Mouse (Mus musculus): ENCODE data around the gene Slc29a4. TPM values are rescaled to one million over a fixed set of nuclear protein-coding genes. Genes with fewer than 3 reads are reported as not detected.

Slc29a4 gene
- 71.4 and 81.0 TPM in 2 replicates for polyA plus RNA-seq (2014; fragmentation: Nextera tagmentation; extraction: Ambion mirVana)

DNA sequence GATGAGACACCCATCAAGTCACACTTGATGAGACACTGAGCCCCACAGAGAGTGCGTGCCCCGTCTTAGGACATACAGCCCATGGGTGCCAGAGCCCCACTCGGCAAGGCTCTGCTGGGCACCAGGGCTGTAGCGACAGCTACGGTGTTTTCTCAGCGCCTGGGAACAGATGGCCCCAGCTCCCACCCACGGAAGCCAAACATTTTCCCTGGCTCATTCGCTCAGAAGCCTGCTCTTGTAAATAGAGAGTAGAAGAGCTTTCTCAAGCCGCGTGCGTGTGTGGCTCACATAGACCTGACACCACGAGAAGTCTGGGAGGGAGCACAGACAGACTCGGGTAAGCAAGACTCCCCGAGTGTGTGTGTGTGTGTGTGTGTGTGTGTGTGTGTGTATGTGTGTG is at the start of gene Slc29a4:
Slc29a4 (plus strand) TSS at position 265 of the 400 bp plus-strand sequence.
- Histone ChIP-seq H3K4me2 (ENCODE audit: low read depth, low read length) (no peak within 1 kb of the TSS), H3K9me3 (ENCODE audit: control insufficient read depth, low read length) (no peaks in the 10 kb centered on the region), H3K27ac (ENCODE audit: low read depth, low read length) (no peak within 1 kb of the TSS), H3K27me3 (ENCODE audit: control insufficient read depth, insufficient read depth, low read length) (no peaks in the 10 kb centered on the region), H3K4me1 (ENCODE audit: control insufficient read depth, insufficient read depth, low read length) (peaks cover 11% of the 10 kb centered on the region; the same call in 1 of the 2 replicates), H3K4me3 (ENCODE audit: low read depth, low read length) (no peak within 1 kb of the TSS), H3K9ac (replicated peaks; ENCODE audit: low read depth, low read length) (no peak within 1 kb of the TSS), H3K36me3 (ENCODE audit: control insufficient read depth, insufficient read depth, low read length) (no peaks in the 10 kb centered on the region)
- ATAC-seq (ENCODE audit: low read depth): no peak
- WGBS: 47% methylated on average over 14 of the region's 14 CpGs

- Histone ChIP-seq H3K36me3 (ENCODE audit: control insufficient read depth, insufficient read depth, low read length) (no peaks in the 10 kb centered on the region), H3K4me2 (ENCODE audit: low read depth, low read length) (no peak overlapping the region), H3K27ac (ENCODE audit: low read depth, low read length) (no peak overlapping the region), H3K27me3 (ENCODE audit: control insufficient read depth, insufficient read depth, low read length) (no peaks in the 10 kb centered on the region), H3K4me3 (ENCODE audit: low read depth, low read length) (no peak overlapping the region), H3K4me1 (ENCODE audit: control insufficient read depth, insufficient read depth, low read length) (peaks cover 12% of the 10 kb centered on the region; the same call in 1 of the 2 replicates), H3K9me3 (ENCODE audit: control insufficient read depth, low read length) (no peaks in the 10 kb centered on the region), H3K9ac (replicated peaks; ENCODE audit: low read depth, low read length) (no peak overlapping the region)
- ATAC-seq (ENCODE audit: low read depth): no peak
- WGBS: 75% methylated on average over 7 of the region's 7 CpGs
Measured at GRCm38 (mm10) chr5:142648162-142648561, 44.1 kb upstream of the Slc29a4 start.

DNA sequence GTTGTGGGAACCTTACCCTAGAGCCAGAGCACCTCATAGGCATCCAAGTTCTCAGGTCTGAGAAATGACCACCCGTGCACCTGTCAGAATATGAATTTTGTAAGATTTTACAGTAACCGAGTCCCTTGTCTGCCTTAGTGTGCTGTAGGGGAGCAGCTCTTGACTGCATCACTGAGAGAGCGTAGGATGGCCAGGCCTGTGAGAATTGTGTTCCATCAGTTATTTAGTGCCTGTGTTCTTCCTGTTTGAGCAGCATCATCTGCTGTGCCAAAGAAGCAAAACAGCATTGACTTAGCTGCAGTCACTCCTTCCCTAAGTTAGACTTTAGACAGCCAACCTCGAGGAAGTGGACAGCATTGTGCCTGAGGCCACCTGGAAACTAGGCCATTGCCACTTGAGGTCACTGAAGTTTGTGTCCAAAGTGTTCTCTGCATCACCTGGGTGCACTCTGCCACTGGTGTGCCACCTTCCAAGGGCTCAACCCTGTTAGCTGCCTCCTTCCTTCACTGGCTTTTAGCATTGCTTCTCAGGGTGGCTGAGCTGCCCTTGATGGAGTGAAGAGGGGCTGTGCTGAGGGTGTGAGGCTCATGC is 42.8 kb upstream of the Slc29a4 start:
- Histone ChIP-seq H3K9ac (replicated peaks; ENCODE audit: low read depth, low read length) (no peak overlapping the region), H3K9me3 (ENCODE audit: control insufficient read depth, low read length) (no peaks in the 10 kb centered on the region), H3K4me2 (ENCODE audit: low read depth, low read length) (no peak overlapping the region), H3K4me1 (ENCODE audit: control insufficient read depth, insufficient read depth, low read length) (peaks cover 12% of the 10 kb centered on the region; the same call in 1 of the 2 replicates), H3K27ac (ENCODE audit: low read depth, low read length) (no peak overlapping the region), H3K4me3 (ENCODE audit: low read depth, low read length) (no peak overlapping the region), H3K27me3 (ENCODE audit: control insufficient read depth, insufficient read depth, low read length) (no peaks in the 10 kb centered on the region), H3K36me3 (ENCODE audit: control insufficient read depth, insufficient read depth, low read length) (no peaks in the 10 kb centered on the region)
- no peak for ATAC-seq (ENCODE audit: low read depth)
- WGBS: 95% methylated on average over 4 of the region's 4 CpGs

- Histone ChIP-seq H3K4me2 (ENCODE audit: low read depth, low read length) (no peak overlapping the region), H3K4me1 (ENCODE audit: control insufficient read depth, insufficient read depth, low read length) (peaks cover 12% of the 10 kb centered on the region; the same call in 1 of the 2 replicates), H3K9ac (replicated peaks; ENCODE audit: low read depth, low read length) (no peak overlapping the region), H3K27ac (ENCODE audit: low read depth, low read length) (no peak overlapping the region), H3K9me3 (ENCODE audit: control insufficient read depth, low read length) (no peaks in the 10 kb centered on the region), H3K36me3 (ENCODE audit: control insufficient read depth, insufficient read depth, low read length) (no peaks in the 10 kb centered on the region), H3K4me3 (ENCODE audit: low read depth, low read length) (no peak overlapping the region), H3K27me3 (ENCODE audit: control insufficient read depth, insufficient read depth, low read length) (no peaks in the 10 kb centered on the region)
- no peak for ATAC-seq (ENCODE audit: low read depth)
- WGBS: 44% methylated on average over 3 of the region's 3 CpGs
Measured at GRCm38 (mm10) chr5:142650390-142650789, 41.9 kb upstream of the Slc29a4 start.

GRCm38 (mm10) chr5:142650794-142651497 is 41.4 kb upstream of the Slc29a4 start:
- H3K4me1 ChIP-seq (ENCODE audit: control insufficient read depth, insufficient read depth, low read length): peaks cover 12% of the 10 kb centered on the region; the same call in 1 of the 2 replicates
- peak; percentile 34; the same call in 1 of the 2 replicates for ATAC-seq (ENCODE audit: low read depth)
- H3K4me2 ChIP-seq (ENCODE audit: low read depth, low read length): no peak overlapping the region
- H3K36me3 ChIP-seq (ENCODE audit: control insufficient read depth, insufficient read depth, low read length): 0 out of 2 replicates have a peak, but pooled peaks cover 2% of the 10 kb centered on the region
- WGBS: 61% methylated on average over 6 of the region's 6 CpGs
- H3K9ac ChIP-seq (replicated peaks; ENCODE audit: low read depth, low read length): no peak overlapping the region
- H3K4me3 ChIP-seq (ENCODE audit: low read depth, low read length): no peak overlapping the region
- H3K27me3 ChIP-seq (ENCODE audit: control insufficient read depth, insufficient read depth, low read length): no peaks in the 10 kb centered on the region
- H3K9me3 ChIP-seq (ENCODE audit: control insufficient read depth, low read length): no peaks in the 10 kb centered on the region
- no peak overlapping the region for H3K27ac ChIP-seq (ENCODE audit: low read depth, low read length)

GRCm38 (mm10) chr5:142652266-142652665 is 40.0 kb upstream of the Slc29a4 start:
- H3K4me2 ChIP-seq (ENCODE audit: low read depth, low read length): no peak overlapping the region
- H3K9me3 ChIP-seq (ENCODE audit: control insufficient read depth, low read length): no peaks in the 10 kb centered on the region
- WGBS: 66% methylated on average over 4 of the region's 4 CpGs
- H3K4me3 ChIP-seq (ENCODE audit: low read depth, low read length): no peak overlapping the region
- no peak overlapping the region for H3K9ac ChIP-seq (replicated peaks; ENCODE audit: low read depth, low read length)
- no peaks in the 10 kb centered on the region for H3K27me3 ChIP-seq (ENCODE audit: control insufficient read depth, insufficient read depth, low read length)
- H3K27ac ChIP-seq (ENCODE audit: low read depth, low read length): no peak overlapping the region; the same call in 1 of the 2 replicates
- ATAC-seq (ENCODE audit: low read depth): no peak
- peaks cover 12% of the 10 kb centered on the region; the same call in 1 of the 2 replicates for H3K4me1 ChIP-seq (ENCODE audit: control insufficient read depth, insufficient read depth, low read length)
- H3K36me3 ChIP-seq (ENCODE audit: control insufficient read depth, insufficient read depth, low read length): peaks cover 13% of the 10 kb centered on the region; the same call in 1 of the 2 replicates

- no peaks in the 10 kb centered on the region for H3K9me3 ChIP-seq (ENCODE audit: control insufficient read depth, low read length)
- ATAC-seq (ENCODE audit: low read depth): no peak
- no peak overlapping the region for H3K4me2 ChIP-seq (ENCODE audit: low read depth, low read length)
- no peaks in the 10 kb centered on the region for H3K4me1 ChIP-seq (ENCODE audit: control insufficient read depth, insufficient read depth, low read length)
- 83% methylated on average over 7 of the region's 7 CpGs for WGBS
- no peak overlapping the region for H3K27ac ChIP-seq (ENCODE audit: low read depth, low read length)
- H3K36me3 ChIP-seq (ENCODE audit: control insufficient read depth, insufficient read depth, low read length): peaks cover 74% of the 10 kb centered on the region; the same call in 1 of the 2 replicates
- H3K4me3 ChIP-seq (ENCODE audit: low read depth, low read length): no peak overlapping the region
- H3K27me3 ChIP-seq (ENCODE audit: control insufficient read depth, insufficient read depth, low read length): no peaks in the 10 kb centered on the region
- H3K9ac ChIP-seq (replicated peaks; ENCODE audit: low read depth, low read length): no peak overlapping the region
Measured at GRCm38 (mm10) chr5:142660656-142661434, 31.5 kb upstream of the Slc29a4 start.

DNA sequence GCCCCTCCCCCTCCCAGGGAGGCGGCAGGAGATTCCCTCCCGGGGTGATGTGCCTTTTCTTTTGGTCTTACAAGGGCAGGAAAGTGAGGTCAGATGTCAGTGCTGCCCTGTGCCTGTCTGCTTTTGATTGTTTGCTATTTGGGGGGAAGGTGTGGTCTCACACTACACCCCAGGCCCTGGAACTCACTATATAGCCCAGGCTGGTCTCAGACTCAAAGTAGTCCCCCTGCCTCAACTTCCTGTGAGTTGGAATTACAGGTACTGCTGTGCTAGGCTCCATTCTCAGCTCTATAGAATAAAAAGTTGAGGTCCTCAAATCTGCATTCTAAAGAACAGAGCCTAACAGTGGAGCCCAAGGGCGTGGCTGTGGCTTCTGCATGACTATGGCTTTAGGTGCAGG is 24.4 kb upstream of the Slc29a4 start:
- no peaks in the 10 kb centered on the region for H3K9me3 ChIP-seq (ENCODE audit: control insufficient read depth, low read length)
- H3K36me3 ChIP-seq (ENCODE audit: control insufficient read depth, insufficient read depth, low read length): peaks cover 50% of the 10 kb centered on the region; the same call in 1 of the 2 replicates
- 0 out of 2 replicates have a peak, but pooled peaks cover under 1% of the 10 kb centered on the region for H3K4me1 ChIP-seq (ENCODE audit: control insufficient read depth, insufficient read depth, low read length)
- no peak overlapping the region for H3K9ac ChIP-seq (replicated peaks; ENCODE audit: low read depth, low read length)
- no peak for ATAC-seq (ENCODE audit: low read depth)
- 50% methylated on average over 3 of the region's 3 CpGs for WGBS
- no peak overlapping the region for H3K4me3 ChIP-seq (ENCODE audit: low read depth, low read length)
- H3K27ac ChIP-seq (ENCODE audit: low read depth, low read length): no peak overlapping the region
- H3K4me2 ChIP-seq (ENCODE audit: low read depth, low read length): no peak overlapping the region
- no peaks in the 10 kb centered on the region for H3K27me3 ChIP-seq (ENCODE audit: control insufficient read depth, insufficient read depth, low read length)

Measured in neural tube, embryonic 14.5 days (tissue).